Mouse (Mus musculus) spleen, adult 18-20 months (tissue): Measurements from ENCODE around the gene Dync1i2.

ENCODE experiments used
- DNase-seq, 2 experiments: peaks; one replicate each; pipeline ENCODE4 v3.0.0; 2022; ENCODE audit warnings: mixed read lengths in 2 of 2

The Dync1i2 gene

GRCm38 (mm10) chr2:71209041-71209755 is 2.3 kb upstream of the Dync1i2 start:
- DNase-seq = no peak

- DNase-seq = no peak
Measured at GRCm38 (mm10) chr2:71211096-71211495, 410 bp upstream of the Dync1i2 start.

GRCm38 (mm10) chr2:71212360-71212726 is 837 bp downstream of the Dync1i2 start:
- no peak for DNase-seq

- peak; percentile 14 to 22 for DNase-seq
Measured at GRCm38 (mm10) chr2:71221020-71221419, 9.5 kb downstream of the Dync1i2 start.

- DNase-seq = no peak
Measured at GRCm38 (mm10) chr2:71227398-71227797, 15.9 kb downstream of the Dync1i2 start.

- DNase-seq = no peak
Measured at GRCm38 (mm10) chr2:71229603-71230002, 18.1 kb downstream of the Dync1i2 start.

GRCm38 (mm10) chr2:71231951-71232350 is 20.4 kb downstream of the Dync1i2 start:
- DNase-seq = no peak

GRCm38 (mm10) chr2:71232976-71233375 is 21.5 kb downstream of the Dync1i2 start:
- DNase-seq = no peak

- DNase-seq = no peak
Measured at GRCm38 (mm10) chr2:71235420-71235819, 23.9 kb downstream of the Dync1i2 start.

- DNase-seq = no peak
Measured at GRCm38 (mm10) chr2:71236009-71236408, 24.5 kb downstream of the Dync1i2 start.

GRCm38 (mm10) chr2:71241505-71241904 is 30.0 kb downstream of the Dync1i2 start:
- DNase-seq = no peak

- DNase-seq = no peak
Measured at GRCm38 (mm10) chr2:71242180-71242579, 30.7 kb downstream of the Dync1i2 start.

- DNase-seq = no peak
Measured at GRCm38 (mm10) chr2:71243058-71243672, 31.7 kb downstream of the Dync1i2 start.

GRCm38 (mm10) chr2:71244807-71245206 is 33.3 kb downstream of the Dync1i2 start:
- no peak for DNase-seq

GRCm38 (mm10) chr2:71245416-71245815 is 33.9 kb downstream of the Dync1i2 start:
- DNase-seq = no peak

GRCm38 (mm10) chr2:71246096-71246495 is 34.6 kb downstream of the Dync1i2 start:
- DNase-seq = no peak

GRCm38 (mm10) chr2:71248071-71248470 is 36.6 kb downstream of the Dync1i2 start:
- DNase-seq = no peak

GRCm38 (mm10) chr2:71250841-71251240 is 39.3 kb downstream of the Dync1i2 start:
- DNase-seq = no peak

- no peak for DNase-seq
Measured at GRCm38 (mm10) chr2:71254836-71255235, 43.3 kb downstream of the Dync1i2 start.

GRCm38 (mm10) chr2:71256581-71256980 is 45.1 kb downstream of the Dync1i2 start:
- DNase-seq = no peak

GRCm38 (mm10) chr2:71264585-71264984 is 53.1 kb downstream of the Dync1i2 start:
- no peak for DNase-seq

GRCm38 (mm10) chr2:71268691-71269090 is 57.2 kb downstream of the Dync1i2 start:
- DNase-seq = no peak

- DNase-seq = no peak
Measured at GRCm38 (mm10) chr2:71269332-71269731, 57.8 kb downstream of the Dync1i2 start.

- DNase-seq = no peak
Measured at GRCm38 (mm10) chr2:71270085-71270484, 58.6 kb downstream of the Dync1i2 start.
